Mouse (Mus musculus): Measurements from ENCODE around the gene Cd2.

DNA sequence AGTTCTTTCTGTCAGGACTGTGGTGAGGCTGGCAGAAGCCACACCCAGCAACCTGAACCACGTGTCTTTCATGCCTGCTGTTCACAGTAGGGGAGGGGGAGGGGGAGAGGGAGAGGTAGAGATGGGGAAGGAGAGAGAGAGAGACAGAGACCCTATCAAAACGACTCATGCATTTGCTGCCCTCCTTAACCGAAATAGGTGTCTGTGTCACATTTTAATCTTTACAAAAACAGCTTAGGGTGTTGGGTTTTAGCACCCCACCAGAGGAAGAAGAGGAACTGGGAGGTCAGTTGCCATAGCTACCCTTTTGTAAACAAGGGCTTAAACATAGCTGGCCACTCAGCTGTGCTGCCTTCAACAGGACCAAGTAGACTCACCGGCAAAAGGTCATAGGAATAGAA lies at the start of gene Cd2:
- TF ChIP-seq CTCF (IDR thresholded peaks at IDR 0.05; ENCODE audit: control insufficient read depth, insufficient read depth, low read length) (no peak), POLR2A (IDR thresholded peaks at IDR 0.05; ENCODE audit: borderline replicate concordance, control insufficient read depth, low read depth, low read length) (no peak)

Measured in bone marrow, adult 2 months (tissue).